Mouse (Mus musculus): ENCODE measurements around the gene A630076J17Rik.

Gene A630076J17Rik

GRCm38 (mm10) chr3:107229221-107229620, 1.2 kb upstream of the A630076J17Rik start:
- no peak for DNase-seq (ENCODE audit: extremely low read depth, low read depth, low spot score)

GRCm38 (mm10) chr3:107229822-107230221, 592 bp upstream of the A630076J17Rik start:
- DNase-seq (ENCODE audit: extremely low read depth, low read depth, low spot score), result no peak

- DNase-seq (ENCODE audit: extremely low read depth, low read depth, low spot score), result no peak
Measured at GRCm38 (mm10) chr3:107231202-107231601, 788 bp downstream of the A630076J17Rik start.

GRCm38 (mm10) chr3:107233351-107233813, 3.0 kb downstream of the A630076J17Rik start:
- DNase-seq (ENCODE audit: extremely low read depth, low read depth, low spot score), result no peak

GRCm38 (mm10) chr3:107233945-107234344, 3.5 kb downstream of the A630076J17Rik start:
- DNase-seq (ENCODE audit: extremely low read depth, low read depth, low spot score), result no peak

GRCm38 (mm10) chr3:107238051-107238450, 7.6 kb downstream of the A630076J17Rik start:
- DNase-seq (ENCODE audit: extremely low read depth, low read depth, low spot score), result no peak

GRCm38 (mm10) chr3:107238471-107238980, 8.1 kb downstream of the A630076J17Rik start:
- DNase-seq (ENCODE audit: extremely low read depth, low read depth, low spot score), result peak; percentile 31

GRCm38 (mm10) chr3:107239607-107240006, 9.2 kb downstream of the A630076J17Rik start, which contains the start of gene Prok1:
TSS of gene Prok1 (minus strand) at chr3:107239707.
- no peak for DNase-seq (ENCODE audit: extremely low read depth, low read depth, low spot score)

GRCm38 (mm10) chr3:107241389-107242094, 11.1 kb downstream of the A630076J17Rik start:
- no peak for DNase-seq (ENCODE audit: extremely low read depth, low read depth, low spot score)

GRCm38 (mm10) chr3:107246876-107247275, 16.5 kb downstream of the A630076J17Rik start:
- DNase-seq (ENCODE audit: extremely low read depth, low read depth, low spot score), result no peak

GRCm38 (mm10) chr3:107249042-107249441, 18.6 kb downstream of the A630076J17Rik start:
- no peak for DNase-seq (ENCODE audit: extremely low read depth, low read depth, low spot score)

GRCm38 (mm10) chr3:107250320-107250719, 19.9 kb downstream of the A630076J17Rik start:
- DNase-seq (ENCODE audit: extremely low read depth, low read depth, low spot score), result no peak

- DNase-seq (ENCODE audit: extremely low read depth, low read depth, low spot score), result no peak
Measured at GRCm38 (mm10) chr3:107252035-107252434, 21.6 kb downstream of the A630076J17Rik start.

GRCm38 (mm10) chr3:107253925-107254324, 23.5 kb downstream of the A630076J17Rik start:
- no peak for DNase-seq (ENCODE audit: extremely low read depth, low read depth, low spot score)

GRCm38 (mm10) chr3:107255992-107256391, 25.6 kb downstream of the A630076J17Rik start:
- DNase-seq (ENCODE audit: extremely low read depth, low read depth, low spot score), result no peak

GRCm38 (mm10) chr3:107256724-107257123, 26.3 kb downstream of the A630076J17Rik start:
- no peak for DNase-seq (ENCODE audit: extremely low read depth, low read depth, low spot score)

- DNase-seq (ENCODE audit: extremely low read depth, low read depth, low spot score), result no peak
Measured at GRCm38 (mm10) chr3:107257924-107258323, 27.5 kb downstream of the A630076J17Rik start.

GRCm38 (mm10) chr3:107260956-107261850, 30.8 kb downstream of the A630076J17Rik start:
- no peak for DNase-seq (ENCODE audit: extremely low read depth, low read depth, low spot score)

- no peak for DNase-seq (ENCODE audit: extremely low read depth, low read depth, low spot score)
Measured at GRCm38 (mm10) chr3:107261851-107262165, 31.4 kb downstream of the A630076J17Rik start.

GRCm38 (mm10) chr3:107266814-107267345, 36.5 kb downstream of the A630076J17Rik start:
- no peak for DNase-seq (ENCODE audit: extremely low read depth, low read depth, low spot score)

- DNase-seq (ENCODE audit: extremely low read depth, low read depth, low spot score), result no peak
Measured at GRCm38 (mm10) chr3:107272433-107272832, 42.0 kb downstream of the A630076J17Rik start.
